Mouse (Mus musculus): ENCODE measurements around the gene Olfr1193. TPM values are rescaled to one million over a fixed set of nuclear protein-coding genes. Genes with fewer than 3 reads are reported as not detected.
"Not testable (repeated sequence)": the region's sequence is repeated elsewhere in the genome, so short reads cannot be mapped to it uniquely, and the experiment has no call there.

Gene Olfr1193
- total RNA-seq (2021), result not detected
- long read RNA-seq, experiment 1, result 0 reads
- long read RNA-seq, experiment 2, result 0 reads

GRCm38 (mm10) chr2:88675328-88675727, at the start of gene Olfr1193:
Gene Olfr1193 (plus strand): TSS chr2:88675628.
- not testable (repeated sequence) for DNase-seq

GRCm38 (mm10) chr2:88640242-88640641, 35.2 kb upstream of the Olfr1193 start, which contains the start of gene Olfr1191-ps1:
Gene Olfr1191-ps1 (plus strand): TSS chr2:88640542.
- DNase-seq; H3K27ac ChIP-seq; intact Hi-C loops (cut with DNase I); H3K4me3 ChIP-seq: not testable (repeated sequence)

More at GRCm38 (mm10) chr2:88675328-88675727, at the start of gene Olfr1193:
- intact Hi-C loops (cut with DNase I); H3K27ac ChIP-seq; H3K4me3 ChIP-seq: not testable (repeated sequence)

DNA sequence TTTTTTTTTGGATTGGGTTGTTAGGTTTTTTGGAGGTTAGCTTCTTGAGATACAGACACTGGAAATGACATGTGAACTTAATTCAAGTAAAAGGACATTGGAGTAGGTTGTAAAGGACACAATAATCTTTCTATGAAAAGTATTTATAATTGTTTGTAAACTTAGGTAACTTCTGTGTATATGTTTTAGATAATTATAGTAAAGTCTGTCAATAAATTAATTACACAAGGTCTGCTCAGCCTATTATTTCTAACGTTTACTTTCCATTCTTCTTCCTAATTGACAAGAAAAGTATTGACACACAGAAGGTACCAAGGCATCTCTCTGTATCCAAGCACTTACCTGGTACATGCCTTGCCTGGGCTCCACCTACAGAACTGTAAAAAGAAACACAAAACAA, 27.2 kb upstream of the Olfr1193 start, which contains the start of gene Olfr1192-ps1:
Olfr1192-ps1 (plus strand) TSS at position 301 of the 400 bp plus-strand sequence.
- intact Hi-C loops (cut with DNase I), result no loop called here
- no peak for TF ChIP-seq CTCF (IDR thresholded peaks at IDR 0.05)
- DNase-seq, result no peak

GRCm38 (mm10) chr2:88689087-88689486, 13.7 kb downstream of the Olfr1193 start, which contains the start of gene Olfr1195:
Gene Olfr1195 (minus strand): TSS chr2:88689187.
- intact Hi-C loops (cut with DNase I), result no loop called here
- no peak within 1 kb of the TSS for H3K27ac ChIP-seq
- DNase-seq, result no peak
- no peak within 1 kb of the TSS for H3K4me3 ChIP-seq
- no peak for TF ChIP-seq CTCF (IDR thresholded peaks at IDR 0.05)

More for the DNA sequence above, 27.2 kb upstream of the Olfr1193 start, which contains the start of gene Olfr1192-ps1:
- H3K4me3 ChIP-seq, result no peak within 1 kb of the TSS
- H3K27ac ChIP-seq, result no peak within 1 kb of the TSS

GRCm38 (mm10) chr2:88704497-88704896, 29.1 kb downstream of the Olfr1193 start, which contains the start of gene Olfr1196:
Gene Olfr1196 (minus strand): TSS chr2:88704597.
- H3K4me3 ChIP-seq, result no peak within 1 kb of the TSS
- no peak within 1 kb of the TSS for H3K27ac ChIP-seq
- no peak for DNase-seq
- intact Hi-C loops (cut with DNase I), result no loop called here
- TF ChIP-seq CTCF (IDR thresholded peaks at IDR 0.05), result no peak

Other genes starting within 250 kb of the Olfr1193 start
- gene Olfr1181, start 249.5 kb upstream of the Olfr1193 start, total RNA-seq (2021), result not detected
- gene Gm13757, start 226.5 kb upstream of the Olfr1193 start, total RNA-seq (2021), result not detected
- not detected for gene Olfr1183, start 220.8 kb upstream of the Olfr1193 start, total RNA-seq (2021)
- not detected for gene Olfr1184, start 192.0 kb upstream of the Olfr1193 start, total RNA-seq (2021)
- gene Olfr1185-ps1, start 182.3 kb upstream of the Olfr1193 start, total RNA-seq (2021), result not detected
- not detected for gene Olfr1186, start 157.1 kb upstream of the Olfr1193 start, total RNA-seq (2021)
- gene Olfr1188, start 118.7 kb upstream of the Olfr1193 start, total RNA-seq (2021), result not detected
- gene Olfr1189, start 89.2 kb upstream of the Olfr1193 start, total RNA-seq (2021), result not detected
- gene Olfr1191-ps1, start 35.1 kb upstream of the Olfr1193 start, total RNA-seq (2021), result not detected
- not detected for gene Olfr1192-ps1, start 27.1 kb upstream of the Olfr1193 start, total RNA-seq (2021)
- not detected for gene Olfr1195, start 13.6 kb downstream of the Olfr1193 start, total RNA-seq (2021)
- not detected for gene Olfr1196, start 29.0 kb downstream of the Olfr1193 start, total RNA-seq (2021)
- not detected for gene Olfr1197, start 56.7 kb downstream of the Olfr1193 start, total RNA-seq (2021)
- not detected for gene Olfr1198, start 75.7 kb downstream of the Olfr1193 start, total RNA-seq (2021)
- gene Olfr1199, start 84.8 kb downstream of the Olfr1193 start, total RNA-seq (2021), result not detected
- not detected for gene Olfr1200, start 94.9 kb downstream of the Olfr1193 start, total RNA-seq (2021)
- gene Olfr1201, start 117.4 kb downstream of the Olfr1193 start, total RNA-seq (2021), result not detected
- not detected for gene Olfr1202, start 138.9 kb downstream of the Olfr1193 start, total RNA-seq (2021)
- gene Olfr1205, start 154.1 kb downstream of the Olfr1193 start, total RNA-seq (2021), result not detected
- not detected for gene Olfr1204, start 173.7 kb downstream of the Olfr1193 start, total RNA-seq (2021)
- not detected for gene Olfr1206, start 187.6 kb downstream of the Olfr1193 start, total RNA-seq (2021)
- gene Olfr1208, start 226.7 kb downstream of the Olfr1193 start, total RNA-seq (2021), result not detected
- gene Olfr1209, start 239.5 kb downstream of the Olfr1193 start, total RNA-seq (2021), result not detected